Mouse (Mus musculus) liver, embryonic 16.5 days (tissue): ENCODE measurements around the gene Hipk2. TPM values are rescaled to one million over a fixed set of nuclear protein-coding genes. Genes with fewer than 3 reads are reported as not detected.

Experiments
- ATAC-seq: fragments of 200-750 bp; cut with Nextera tagmentation; 2 replicates; pipeline ENCODE4 v1.8.0; 2017; ENCODE audit warnings: low read depth, mild to moderate bottlenecking, moderate number of reproducible peaks, moderate library complexity
- H3K27ac ChIP-seq: fragments of 300-500 bp; sonication (generic); 2 replicates; pipeline ENCODE4 v1.5.1; 2014; ENCODE audit warnings: mild to moderate bottlenecking, low read length
- H3K27me3 ChIP-seq: fragments of 300-500 bp; sonication (generic); 2 replicates; pipeline ENCODE4 v1.6.1; 2014; ENCODE audit warnings: low read depth, low read length, mixed read lengths; ENCODE audit not compliant: control insufficient read depth, insufficient read depth
- H3K36me3 ChIP-seq: fragments of 300-500 bp; sonication (generic); 2 replicates; pipeline ENCODE4 v1.6.1; 2014; ENCODE audit warnings: mild to moderate bottlenecking; ENCODE audit not compliant: control insufficient read depth, insufficient read depth
- H3K4me1 ChIP-seq: fragments of 300-500 bp; sonication (generic); 2 replicates; pipeline ENCODE4 v1.6.1; 2014; ENCODE audit warnings: low read depth, low read length, mixed read lengths; ENCODE audit not compliant: control insufficient read depth
- H3K4me2 ChIP-seq: fragments of 300-500 bp; sonication (generic); 2 replicates; pipeline ENCODE4 v1.6.1; 2014; ENCODE audit warnings: low read depth, low read length, mixed read lengths
- H3K4me3 ChIP-seq: fragments of 300-500 bp; sonication (generic); 2 replicates; pipeline ENCODE4 v1.5.1; 2014; ENCODE audit warnings: low read depth, mild to moderate bottlenecking, low read length
- H3K9ac ChIP-seq: fragments of 300-500 bp; sonication (generic); 2 replicates; pipeline ENCODE4 v1.6.1; 2014; ENCODE audit warnings: low read depth, low read length
- H3K9me3 ChIP-seq: fragments of 300-500 bp; sonication (generic); replicated peaks from 2 replicates; pipeline ENCODE4 v1.6.1; 2016; ENCODE audit warnings: low read length; ENCODE audit not compliant: control insufficient read depth
- WGBS: fragments of 180-500 bp; shearing (Covaris S2); extraction: QIAGEN DNeasy Blood & Tissue Kit; methylation state at CpG from one replicate; pipeline ENCODE4 v1.1.7; 2014; ENCODE audit not compliant: insufficient replicate concordance; 5-methylcytosine and 5-hydroxymethylcytosine counted together
- polyA plus RNA-seq: library from polyadenylated mRNA; unstranded; fragments of >200 nt; fragmentation: Nextera tagmentation; extraction: Ambion mirVana; gene quantifications from 2 replicates; pipeline ENCODE4 v1.2.1, GENCODE M21; 2015

The Hipk2 gene
- 17.5 and 19.8 TPM in 2 replicates for polyA plus RNA-seq

- Histone ChIP-seq H3K36me3 (peaks cover 6% of the 10 kb centered on the region), H3K9ac (peak within 1 kb of the TSS; percentile 100), H3K9me3 (no peaks in the 10 kb centered on the region), H3K4me1 (peaks cover 32% of the 10 kb centered on the region), H3K4me2 (peak within 1 kb of the TSS; percentile 71), H3K4me3 (peak within 1 kb of the TSS; percentile 95), H3K27ac (peak within 1 kb of the TSS; percentile 98), H3K27me3 (0 out of 2 replicates have a peak, but pooled peaks cover 3% of the 10 kb centered on the region)
- WGBS: under 1% methylated on average over 100 of the region's 108 CpGs
- ATAC-seq: peak; percentile 85
Measured at GRCm38 (mm10) chr6:38876071-38876911, at the start of gene Hipk2. Gene Hipk2, minus strand, starts transcription at chr6:38876165.

GRCm38 (mm10) chr6:38925719-38926118, 49.8 kb upstream of the Hipk2 start:
- 56% methylated on average over 7 of the region's 7 CpGs for WGBS
- H3K36me3 ChIP-seq: no peaks in the 10 kb centered on the region
- ATAC-seq: no peak
- H3K4me3 ChIP-seq: no peak overlapping the region
- H3K4me2 ChIP-seq: peak overlapping the region; percentile 48
- H3K27ac ChIP-seq: peak overlapping the region; percentile 100
- H3K4me1 ChIP-seq: peaks cover 67% of the 10 kb centered on the region
- H3K9me3 ChIP-seq: no peaks in the 10 kb centered on the region
- H3K27me3 ChIP-seq: no peaks in the 10 kb centered on the region
- H3K9ac ChIP-seq: peak overlapping the region; percentile 21; the same call in 1 of the 2 replicates

- H3K27ac ChIP-seq: peak overlapping the region; percentile 100
- no peaks in the 10 kb centered on the region for H3K36me3 ChIP-seq
- 23% methylated on average over 18 of the region's 18 CpGs for WGBS
- H3K9me3 ChIP-seq: no peaks in the 10 kb centered on the region
- H3K9ac ChIP-seq: peak overlapping the region; percentile 68
- peak overlapping the region; percentile 35 for H3K4me3 ChIP-seq
- peaks cover 78% of the 10 kb centered on the region for H3K4me1 ChIP-seq
- no peaks in the 10 kb centered on the region for H3K27me3 ChIP-seq
- peak overlapping the region; percentile 72 for H3K4me2 ChIP-seq
- peak; percentile 81 for ATAC-seq
Measured at GRCm38 (mm10) chr6:38923870-38924817, 48.2 kb upstream of the Hipk2 start.

- 46% methylated on average over 4 of the region's 4 CpGs for WGBS
- peak overlapping the region; percentile 100 for H3K27ac ChIP-seq
- peaks cover 80% of the 10 kb centered on the region for H3K4me1 ChIP-seq
- peak overlapping the region; percentile 68 for H3K9ac ChIP-seq
- ATAC-seq: no peak
- H3K36me3 ChIP-seq: no peaks in the 10 kb centered on the region
- H3K9me3 ChIP-seq: no peaks in the 10 kb centered on the region
- peak overlapping the region; percentile 72 for H3K4me2 ChIP-seq
- no peaks in the 10 kb centered on the region for H3K27me3 ChIP-seq
- peak overlapping the region; percentile 35 for H3K4me3 ChIP-seq
Measured at GRCm38 (mm10) chr6:38923450-38923849, 47.5 kb upstream of the Hipk2 start.

- Histone ChIP-seq H3K27me3 (no peaks in the 10 kb centered on the region), H3K4me3 (no peak overlapping the region), H3K4me1 (peaks cover 87% of the 10 kb centered on the region), H3K9me3 (no peaks in the 10 kb centered on the region), H3K36me3 (no peaks in the 10 kb centered on the region), H3K9ac (peak overlapping the region; percentile 69), H3K4me2 (no peak overlapping the region), H3K27ac (peak overlapping the region; percentile 100)
- WGBS: 58% methylated on average over 2 of the region's 2 CpGs
- no peak for ATAC-seq
Measured at GRCm38 (mm10) chr6:38922517-38922916, 46.6 kb upstream of the Hipk2 start.

GRCm38 (mm10) chr6:38921810-38922116, 45.8 kb upstream of the Hipk2 start:
- H3K4me1 ChIP-seq: peaks cover 94% of the 10 kb centered on the region
- ATAC-seq: peak; percentile 33
- H3K4me2 ChIP-seq: peak overlapping the region; percentile 64
- peak overlapping the region; percentile 100 for H3K27ac ChIP-seq
- WGBS: 42% methylated on average over 8 of the region's 8 CpGs
- peak overlapping the region; percentile 14 for H3K4me3 ChIP-seq
- peak overlapping the region; percentile 69 for H3K9ac ChIP-seq
- no peaks in the 10 kb centered on the region for H3K9me3 ChIP-seq
- no peaks in the 10 kb centered on the region for H3K27me3 ChIP-seq
- H3K36me3 ChIP-seq: no peaks in the 10 kb centered on the region

- peak overlapping the region; percentile 14 for H3K4me3 ChIP-seq
- 34% methylated on average over 17 of the region's 17 CpGs for WGBS
Measured at GRCm38 (mm10) chr6:38921095-38921809, 45.3 kb upstream of the Hipk2 start.

GRCm38 (mm10) chr6:38920141-38920540, 44.2 kb upstream of the Hipk2 start:
- no peaks in the 10 kb centered on the region for H3K36me3 ChIP-seq
- no peaks in the 10 kb centered on the region for H3K27me3 ChIP-seq
- 0 out of 2 replicates have a peak overlapping the region, but pooled peaks have one; percentile 2 for H3K4me2 ChIP-seq
- no peak for ATAC-seq
- peaks cover 96% of the 10 kb centered on the region for H3K4me1 ChIP-seq
- no peaks in the 10 kb centered on the region for H3K9me3 ChIP-seq
- no peak overlapping the region for H3K4me3 ChIP-seq
- 76% methylated on average over 6 of the region's 6 CpGs for WGBS
- peak overlapping the region; percentile 27 for H3K9ac ChIP-seq
- peak overlapping the region; percentile 100 for H3K27ac ChIP-seq

More at GRCm38 (mm10) chr6:38921095-38921809, 45.3 kb upstream of the Hipk2 start:
- peak; percentile 62 for ATAC-seq
- Histone ChIP-seq H3K4me1 (peaks cover 92% of the 10 kb centered on the region), H3K27me3 (no peaks in the 10 kb centered on the region), H3K27ac (peak overlapping the region; percentile 100), H3K36me3 (no peaks in the 10 kb centered on the region), H3K9ac (peak overlapping the region; percentile 69), H3K9me3 (no peaks in the 10 kb centered on the region), H3K4me2 (peak overlapping the region; percentile 64)
